Mouse (Mus musculus) limb, embryonic 15.5 days (tissue): ENCODE measurements around the gene Tmem95. TPM values are rescaled to one million over a fixed set of nuclear protein-coding genes. Genes with fewer than 3 reads are reported as not detected.
A peak's percentile ranks its signal among the peaks of the same experiment; 100 is the strongest.
"Not testable (repeated sequence)": the region's sequence is repeated elsewhere in the genome, so short reads cannot be mapped to it uniquely, and the experiment has no call there.

Source experiments
- ATAC-seq: fragments of 200-750 bp; cut with Nextera tagmentation; 2 replicates; pipeline ENCODE4 v1.8.0; 2017; ENCODE audit warnings: low read depth, moderate TSS enrichment; ENCODE audit not compliant: insufficient number of reproducible peaks, low FRiP score, low TSS enrichment
- H3K27ac ChIP-seq: fragments of 300-500 bp; sonication (generic); 2 replicates; pipeline ENCODE4 v1.5.1; 2015; ENCODE audit warnings: moderate library complexity, mild to moderate bottlenecking, inconsistent platforms
- H3K27me3 ChIP-seq: fragments of 300-500 bp; sonication (generic); 2 replicates; pipeline ENCODE4 v1.6.1; 2015; ENCODE audit warnings: inconsistent platforms
- H3K36me3 ChIP-seq: fragments of 300-500 bp; sonication (generic); 2 replicates; pipeline ENCODE4 v1.6.1; 2015; ENCODE audit warnings: inconsistent platforms
- H3K4me1 ChIP-seq: fragments of 300-500 bp; sonication (generic); 2 replicates; pipeline ENCODE4 v1.6.1; 2015; ENCODE audit warnings: inconsistent platforms
- H3K4me2 ChIP-seq: fragments of 300-500 bp; sonication (generic); 2 replicates; pipeline ENCODE4 v1.6.1; 2015; ENCODE audit warnings: mild to moderate bottlenecking, inconsistent platforms
- H3K4me3 ChIP-seq: fragments of 300-500 bp; sonication (generic); 2 replicates; pipeline ENCODE4 v1.5.1; 2015; ENCODE audit warnings: mild to moderate bottlenecking, inconsistent platforms
- H3K9ac ChIP-seq: fragments of 300-500 bp; sonication (generic); 2 replicates; pipeline ENCODE4 v1.6.1; 2015; ENCODE audit warnings: inconsistent platforms
- H3K9me3 ChIP-seq: fragments of 300-500 bp; sonication (generic); 2 replicates; pipeline ENCODE4 v1.6.1; 2016; ENCODE audit warnings: inconsistent platforms
- whole genome bisulfite sequencing: fragments of 180-500 bp; shearing (Covaris S2); methylation state at CpG from one replicate; pipeline ENCODE4 v1.1.7; 2015; 5-methylcytosine and 5-hydroxymethylcytosine counted together
- polyA plus RNA-seq: library from polyadenylated mRNA; unstranded; fragments of >200 nt; fragmentation: Nextera tagmentation; extraction: Ambion mirVana; gene quantifications from 2 replicates; pipeline ENCODE4 v1.2.1, GENCODE M21; 2015

The Tmem95 gene
- polyA plus RNA-seq, 1 experiment from 2014 or later, result 0.31 TPM

GRCm38 (mm10) chr11:69916652-69917378, 39.0 kb upstream of the Tmem95 start:
- H3K4me3 ChIP-seq, H3K9me3 ChIP-seq, H3K9ac ChIP-seq, ATAC-seq, H3K4me2 ChIP-seq, H3K27me3 ChIP-seq, H3K27ac ChIP-seq: not testable (repeated sequence)
- 64% methylated on average over 7 of the region's 7 CpGs for WGBS
- Histone ChIP-seq H3K36me3 (peaks cover 58% of the 10 kb centered on the region), H3K4me1 (peaks cover 42% of the 10 kb centered on the region)

- Histone ChIP-seq H3K4me2 (0 out of 2 replicates have a peak overlapping the region, but pooled peaks have one; percentile 82), H3K27me3 (no peaks in the 10 kb centered on the region), H3K4me1 (peaks cover 42% of the 10 kb centered on the region), H3K9ac (no peak overlapping the region), H3K36me3 (peaks cover 67% of the 10 kb centered on the region), H3K4me3 (0 out of 2 replicates have a peak overlapping the region, but pooled peaks have one; percentile 70), H3K27ac (no peak overlapping the region), H3K9me3 (no peaks in the 10 kb centered on the region)
- 55% methylated on average over 5 of the region's 5 CpGs for WGBS
- ATAC-seq, result no peak
Observed at GRCm38 (mm10) chr11:69915667-69916627, 38.1 kb upstream of the Tmem95 start.

- ATAC-seq, result no peak
- Histone ChIP-seq H3K9ac (peak overlapping the region; percentile 71; the same call in 1 of the 2 replicates), H3K27me3 (no peaks in the 10 kb centered on the region), H3K4me3 (peak overlapping the region; percentile 70), H3K4me1 (peaks cover 42% of the 10 kb centered on the region), H3K9me3 (no peaks in the 10 kb centered on the region), H3K4me2 (peak overlapping the region; percentile 82), H3K36me3 (peaks cover 77% of the 10 kb centered on the region), H3K27ac (no peak overlapping the region)
- WGBS, result 32% methylated on average over 9 of the region's 9 CpGs
Observed at GRCm38 (mm10) chr11:69914917-69915430, 37.2 kb upstream of the Tmem95 start.

- ATAC-seq, result peak; percentile 9; the same call in 1 of the 2 replicates
Observed at GRCm38 (mm10) chr11:69914372-69914764, 36.5 kb upstream of the Tmem95 start.

DNA sequence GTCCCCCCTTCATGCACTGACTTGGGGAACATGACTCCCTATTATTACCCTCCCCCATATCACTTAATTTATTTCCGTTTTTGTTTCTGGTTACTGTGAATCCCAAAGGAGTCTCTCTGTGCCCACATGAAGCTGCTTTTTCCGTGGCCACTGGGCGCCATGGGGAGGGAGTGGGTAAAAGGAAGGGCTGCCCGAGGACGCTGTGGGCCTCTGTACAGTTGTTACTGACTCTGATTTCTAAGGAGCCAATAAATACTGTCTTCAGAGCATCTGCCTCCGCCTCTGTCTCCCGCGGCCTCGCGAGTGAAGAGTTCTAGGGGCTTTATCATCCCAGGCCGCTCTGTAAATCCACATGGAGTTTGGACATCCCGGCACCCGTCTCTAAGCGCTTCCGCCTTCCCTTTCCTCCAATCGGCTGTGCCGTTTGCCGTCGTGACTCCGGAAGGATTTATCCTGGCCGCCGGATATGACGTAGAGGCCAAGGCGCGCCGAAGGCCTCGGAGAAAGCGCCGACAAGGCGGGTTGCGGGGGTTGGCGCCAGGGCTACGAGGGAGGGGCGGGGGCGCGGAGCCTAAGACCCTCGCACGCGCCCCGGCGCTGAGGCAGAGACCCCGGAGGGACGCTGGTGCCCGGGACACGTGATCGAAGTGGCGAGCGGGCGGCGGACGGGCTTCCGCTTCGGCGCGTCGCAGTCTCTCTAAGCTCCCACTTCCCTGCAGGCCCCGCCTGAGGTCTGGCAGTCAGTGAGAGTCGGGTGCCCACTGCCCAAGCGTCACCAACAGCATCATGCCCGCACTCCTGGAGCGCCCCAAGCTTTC, 35.9 kb upstream of the Tmem95 start, which contains the start of gene Gps2:
Gene Gps2, plus strand, starts transcription at position 335 of the 818 bp plus-strand sequence.
- peak within 1 kb of the TSS; percentile 82 for H3K4me2 ChIP-seq
- H3K4me1 ChIP-seq, result peaks cover 32% of the 10 kb centered on the region
- peak within 1 kb of the TSS; percentile 88 for H3K27ac ChIP-seq
- peak within 1 kb of the TSS; percentile 70 for H3K4me3 ChIP-seq
- peak within 1 kb of the TSS; percentile 71 for H3K9ac ChIP-seq
- ATAC-seq, result peak; percentile 83
- no peaks in the 10 kb centered on the region for H3K9me3 ChIP-seq
- H3K27me3 ChIP-seq, result no peaks in the 10 kb centered on the region
- H3K36me3 ChIP-seq, result peaks cover 86% of the 10 kb centered on the region
- WGBS, result 1% methylated on average over 60 of the region's 61 CpGs

More at GRCm38 (mm10) chr11:69914372-69914764, 36.5 kb upstream of the Tmem95 start:
- under 1% methylated on average over 17 of the region's 17 CpGs for WGBS
- Histone ChIP-seq H3K4me1 (peaks cover 38% of the 10 kb centered on the region), H3K4me2 (peak overlapping the region; percentile 82), H3K27me3 (no peaks in the 10 kb centered on the region), H3K36me3 (peaks cover 83% of the 10 kb centered on the region), H3K4me3 (peak overlapping the region; percentile 70), H3K9ac (peak overlapping the region; percentile 71), H3K27ac (peak overlapping the region; percentile 88), H3K9me3 (no peaks in the 10 kb centered on the region)

DNA sequence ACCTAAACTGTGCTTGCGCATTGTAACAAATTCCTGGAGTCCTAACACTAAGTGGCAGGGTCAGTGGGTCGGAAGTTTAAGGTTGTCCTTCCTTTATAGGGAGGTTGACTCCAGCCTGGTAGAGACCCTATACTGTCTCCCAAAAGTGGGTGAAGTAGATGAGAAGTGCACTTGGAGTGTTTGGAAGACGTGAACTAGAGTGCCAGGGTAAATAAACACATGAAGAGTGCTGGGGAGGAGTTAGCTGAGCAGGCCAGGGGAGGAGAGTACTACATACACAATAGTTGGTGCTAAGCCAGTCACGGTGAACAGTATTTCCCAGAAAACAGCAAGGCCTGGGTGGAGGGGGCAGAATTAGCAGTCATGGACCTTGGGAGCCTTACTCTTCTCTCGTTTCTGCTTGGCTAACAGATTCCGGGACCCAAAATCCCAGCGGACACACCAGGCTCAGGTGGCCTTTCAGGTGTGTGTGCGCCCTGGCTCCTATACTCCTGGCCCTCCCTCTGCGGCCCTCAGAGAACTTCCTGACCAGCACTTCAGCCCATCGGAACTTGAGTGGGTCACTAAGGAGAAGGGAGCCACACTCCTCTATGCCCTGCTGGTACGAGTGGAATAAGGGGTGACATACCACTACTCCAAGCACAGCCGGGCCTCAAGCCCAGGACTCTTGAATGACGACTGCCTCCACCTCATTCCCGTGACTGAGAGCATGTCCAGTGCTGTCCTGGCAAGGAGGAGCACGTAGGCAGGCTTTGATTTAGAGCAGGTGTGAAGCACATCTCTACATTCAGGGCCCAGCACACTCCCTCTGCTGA, 35.1 kb upstream of the Tmem95 start:
- Histone ChIP-seq H3K27ac (peak overlapping the region; percentile 88), H3K4me3 (peak overlapping the region; percentile 70), H3K36me3 (peaks cover 86% of the 10 kb centered on the region), H3K4me2 (peak overlapping the region; percentile 82), H3K9ac (no peak overlapping the region), H3K9me3 (no peaks in the 10 kb centered on the region), H3K27me3 (no peaks in the 10 kb centered on the region), H3K4me1 (peaks cover 29% of the 10 kb centered on the region)
- 75% methylated on average over 15 of the region's 15 CpGs for WGBS
- ATAC-seq, result no peak

- no peak overlapping the region for H3K4me2 ChIP-seq
- peaks cover 29% of the 10 kb centered on the region for H3K4me1 ChIP-seq
- H3K9ac ChIP-seq, result no peak overlapping the region
- no peak overlapping the region for H3K27ac ChIP-seq
- H3K9me3 ChIP-seq, result no peaks in the 10 kb centered on the region
- WGBS, result 88% methylated on average over 6 of the region's 6 CpGs
- H3K27me3 ChIP-seq, result no peaks in the 10 kb centered on the region
- H3K4me3 ChIP-seq, result no peak overlapping the region
- ATAC-seq, result no peak
- peaks cover 86% of the 10 kb centered on the region for H3K36me3 ChIP-seq
Observed at GRCm38 (mm10) chr11:69911701-69912100, 33.9 kb upstream of the Tmem95 start.

GRCm38 (mm10) chr11:69910781-69911560, 33.2 kb upstream of the Tmem95 start:
- peaks cover 26% of the 10 kb centered on the region for H3K4me1 ChIP-seq
- no peak overlapping the region for H3K4me2 ChIP-seq
- H3K27ac ChIP-seq, result no peak overlapping the region
- no peak for ATAC-seq
- H3K36me3 ChIP-seq, result peaks cover 86% of the 10 kb centered on the region
- H3K9me3 ChIP-seq, result no peaks in the 10 kb centered on the region
- no peaks in the 10 kb centered on the region for H3K27me3 ChIP-seq
- no peak overlapping the region for H3K4me3 ChIP-seq
- no peak overlapping the region for H3K9ac ChIP-seq
- WGBS, result 91% methylated on average over 17 of the region's 17 CpGs

DNA sequence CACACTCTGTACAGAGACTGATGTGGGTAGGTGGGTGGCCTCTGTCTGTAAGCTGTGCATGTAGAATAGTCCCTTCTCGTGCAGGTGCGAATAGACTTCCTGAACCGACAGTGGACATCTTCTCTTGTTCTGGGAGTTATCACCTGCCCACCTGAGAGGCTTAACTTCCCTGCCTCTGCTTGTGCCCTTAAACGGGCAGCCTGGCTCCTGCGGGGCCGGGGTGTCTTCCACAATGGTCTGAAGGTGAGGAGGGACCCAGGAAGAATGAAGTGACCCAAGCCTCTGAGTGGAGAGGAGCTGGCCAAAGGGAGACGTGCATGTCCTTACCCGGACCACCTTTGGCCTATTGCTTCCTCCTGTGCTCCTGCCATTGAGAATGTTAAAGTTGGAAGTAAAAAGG, 32.4 kb upstream of the Tmem95 start:
- ATAC-seq, result no peak
- no peak overlapping the region for H3K27ac ChIP-seq
- WGBS, result 91% methylated on average over 8 of the region's 8 CpGs
- H3K4me1 ChIP-seq, result peaks cover 18% of the 10 kb centered on the region
- H3K36me3 ChIP-seq, result peaks cover 86% of the 10 kb centered on the region
- H3K4me3 ChIP-seq, result no peak overlapping the region
- no peaks in the 10 kb centered on the region for H3K9me3 ChIP-seq
- H3K9ac ChIP-seq, result no peak overlapping the region
- H3K4me2 ChIP-seq, result no peak overlapping the region
- no peaks in the 10 kb centered on the region for H3K27me3 ChIP-seq

DNA sequence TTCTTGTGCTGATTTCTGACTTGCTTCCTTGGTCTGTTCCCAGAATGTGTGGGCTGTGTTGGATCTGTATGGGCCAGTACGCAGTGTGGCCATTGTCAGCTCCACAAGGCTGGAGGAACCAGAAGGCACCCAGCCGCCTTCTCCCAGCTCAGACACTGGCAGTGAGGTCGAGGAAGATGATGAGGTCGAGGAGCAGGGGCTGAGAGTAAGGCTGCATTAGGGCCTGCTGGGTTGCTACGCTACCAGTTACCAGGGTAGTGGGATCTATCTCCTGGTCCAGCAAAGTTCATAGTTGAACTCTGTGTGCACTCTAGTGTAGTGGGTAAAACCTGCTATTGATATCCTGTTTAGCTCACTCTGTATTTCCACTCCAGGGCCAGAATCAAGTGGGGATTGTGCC, 31.4 kb upstream of the Tmem95 start:
- H3K9me3 ChIP-seq, result no peaks in the 10 kb centered on the region
- no peak overlapping the region for H3K27ac ChIP-seq
- peaks cover 9% of the 10 kb centered on the region for H3K4me1 ChIP-seq
- H3K4me3 ChIP-seq, result no peak overlapping the region
- 88% methylated on average over 5 of the region's 5 CpGs for WGBS
- no peaks in the 10 kb centered on the region for H3K27me3 ChIP-seq
- no peak overlapping the region for H3K9ac ChIP-seq
- no peak for ATAC-seq
- H3K36me3 ChIP-seq, result peaks cover 91% of the 10 kb centered on the region
- H3K4me2 ChIP-seq, result no peak overlapping the region
